ENCODE assay signal across 22 mouse cellular contexts in the genomic region with DNA sequence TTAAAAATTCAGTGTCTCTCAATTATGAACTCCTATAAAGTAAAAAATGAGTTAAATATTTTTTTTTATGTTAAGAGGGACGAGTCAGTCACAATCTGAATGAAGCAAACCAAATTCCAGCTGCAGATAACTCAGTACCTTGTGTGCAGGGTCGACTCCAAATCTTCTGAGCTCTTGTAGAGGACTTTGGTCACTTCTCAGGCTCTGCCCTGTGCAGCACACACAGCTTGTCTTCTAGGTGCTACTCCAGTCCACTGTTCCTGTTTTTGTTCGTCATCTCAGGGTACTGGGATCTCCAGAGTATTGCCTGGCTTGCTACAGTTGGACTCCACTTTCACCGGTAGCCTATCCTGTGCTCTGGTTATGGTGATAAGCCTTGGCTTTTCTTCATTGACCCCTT.
"Had no signal": no experiment of that assay in that cellular context is flagged by ENCODE, and none has a peak within 500 bp of the region (broad histone marks: within the 10 kb centered on the region; RNA-seq: fewer than 3 reads in every experiment).

No protein-coding gene starts in this region.

- H3K36me3 ChIP-seq: liver, embryonic 15.5 days had no signal

- H3K9ac ChIP-seq: liver, embryonic 12.5 days; liver, embryonic 15.5 days; lung, embryonic 15.5 days; neural tube, embryonic 12.5 days; neural tube, embryonic 15.5 days; stomach, embryonic 15.5 days had no signal

- H3K4me2 ChIP-seq: liver, embryonic 12.5 days; liver, embryonic 15.5 days; lung, embryonic 15.5 days; neural tube, embryonic 12.5 days; neural tube, embryonic 15.5 days; stomach, embryonic 15.5 days had no signal

- H3K4me1 ChIP-seq: lung, embryonic 15.5 days; megakaryocyte, embryonic 14.5 days; midbrain, embryonic 10.5 days; neural tube, embryonic 12.5 days; stomach, embryonic 15.5 days had no signal

- H3K9me3 ChIP-seq: liver, embryonic 12.5 days; liver, embryonic 15.5 days; lung, embryonic 15.5 days; megakaryocyte, embryonic 14.5 days; midbrain, embryonic 10.5 days; neural tube, embryonic 12.5 days; neural tube, embryonic 15.5 days; stomach, embryonic 15.5 days had no signal

- ATAC-seq: hindbrain, postnatal 0 days; inflammation-experienced regulatory T-cells, adult 6 months; liver, embryonic 12.5 days had no signal

- DNase-seq: kidney, postnatal 10 days; layer of hippocampus, postnatal 36 days; lung, adult 18-20 months; lung, postnatal 10 days; lung, postnatal 36 days; midbrain, embryonic 14.5 days; right cerebral cortex, adult 18-20 months; right cerebral cortex, postnatal 14 days; right cerebral cortex, postnatal 4 days; spleen, adult 18-20 months; thymus, postnatal 36 days had no signal

- H3K27ac ChIP-seq: hindbrain, postnatal 0 days; left cerebral cortex, adult 2 months; liver, embryonic 12.5 days; liver, embryonic 15.5 days; lung, embryonic 15.5 days; midbrain, embryonic 10.5 days; neural tube, embryonic 12.5 days; neural tube, embryonic 15.5 days; stomach, embryonic 15.5 days had no signal

- H3K27me3 ChIP-seq: liver, embryonic 12.5 days; liver, embryonic 15.5 days; lung, embryonic 15.5 days; megakaryocyte, embryonic 14.5 days; neural tube, embryonic 12.5 days; neural tube, embryonic 15.5 days; stomach, embryonic 15.5 days had no signal

- H3K4me3 ChIP-seq: left cerebral cortex, adult 2 months; liver, embryonic 12.5 days; liver, embryonic 15.5 days; lung, embryonic 15.5 days; megakaryocyte, embryonic 14.5 days; midbrain, embryonic 10.5 days; neural tube, embryonic 12.5 days; neural tube, embryonic 15.5 days; stomach, embryonic 15.5 days had no signal
